Mouse (Mus musculus): ENCODE results near the gene Rps26.
A peak's percentile ranks its signal among the peaks of the same experiment; 100 is the strongest.

DNA sequence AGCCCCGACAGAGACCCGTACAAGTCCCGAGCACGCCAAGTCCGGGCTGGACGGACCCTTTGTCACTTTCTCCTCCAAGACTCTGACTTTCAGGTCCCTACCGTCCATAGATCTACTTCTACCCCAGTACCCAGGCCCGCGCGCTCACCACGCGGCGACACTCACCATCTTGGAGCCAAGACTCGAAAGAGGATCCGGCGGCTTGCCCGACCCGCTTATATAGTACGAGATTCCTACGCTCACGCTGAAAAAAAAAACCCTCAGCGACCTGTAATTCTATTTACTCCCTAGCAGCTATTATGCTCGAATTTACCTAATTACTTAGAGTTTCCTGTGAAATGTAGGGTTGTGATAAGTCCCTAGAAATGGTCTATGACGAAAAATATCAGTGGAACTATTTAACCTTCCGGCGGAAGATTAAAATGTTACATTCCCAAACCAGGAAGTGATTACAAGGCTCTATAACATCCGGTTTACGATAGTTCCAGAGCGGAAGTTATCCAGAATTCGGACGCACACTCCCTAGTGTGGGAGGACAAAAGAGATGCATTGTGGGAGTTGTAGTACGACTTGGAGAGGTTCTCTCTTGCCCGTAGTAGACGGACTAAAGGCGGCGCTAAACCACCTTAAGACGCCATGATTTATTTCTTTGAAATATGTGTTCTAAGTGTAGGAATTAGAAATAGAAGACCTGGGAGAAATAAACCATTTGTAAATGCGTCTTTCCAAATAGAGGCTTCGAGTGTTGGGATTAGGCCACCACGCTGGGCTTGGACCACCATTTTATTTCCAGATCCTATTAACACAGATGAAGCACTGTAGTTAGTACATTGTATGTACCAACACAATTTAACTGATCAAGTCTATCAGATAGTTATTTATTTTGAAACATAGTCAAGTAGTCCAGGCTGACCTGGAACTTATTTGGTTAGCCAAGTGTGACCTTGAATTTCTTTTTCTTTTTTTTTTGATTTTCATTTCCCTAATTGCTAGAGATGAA is at the start of gene Rps26:
- no peak; the same call in 1 of the 2 replicates for TF ChIP-seq CTCF (IDR thresholded peaks at IDR 0.05; ENCODE audit: borderline replicate concordance, insufficient read depth, low read depth, low read length)
- peak; percentile 94 for TF ChIP-seq POLR2A (IDR thresholded peaks at IDR 0.05; ENCODE audit: borderline replicate concordance, insufficient read depth, low read length)

All from cerebellum, adult 2 months (tissue).